ENCODE assay signal across 8 mouse cellular contexts in genomic region chr2:131491707-131492595, GRCm38 (mm10). TPM values are rescaled to one million over a fixed set of nuclear protein-coding genes. Genes with fewer than 3 reads are reported as not detected.
A peak's percentile ranks its signal among the peaks of the same experiment; 100 is the strongest.
DNase-seq lines count a peak whose midpoint lies in the region; ATAC-seq lines count a peak whose summit lies in the region.

No protein-coding gene starts in this region.

- peak overlapping the region; percentile 89 for H3K4me2 ChIP-seq in heart, embryonic 14.5 days (ENCODE audit: low read length)
- H3K4me2 ChIP-seq in neural tube, embryonic 14.5 days (ENCODE audit: low read depth, low read length) = peak overlapping the region; percentile 98

- peaks cover 8% of the 10 kb centered on the region for H3K27me3 ChIP-seq in erythroblast, embryonic 14.5 days (ENCODE audit: control insufficient read depth)
- H3K27me3 ChIP-seq in heart, embryonic 14.5 days (ENCODE audit: control insufficient read depth, insufficient read depth, low read length) = no peaks in the 10 kb centered on the region
- no peaks in the 10 kb centered on the region; the same call in 1 of the 2 replicates for H3K27me3 ChIP-seq in neural tube, embryonic 14.5 days (ENCODE audit: control insufficient read depth, insufficient read depth, low read length)

- ATAC-seq in heart, embryonic 14.5 days (ENCODE audit: insufficient number of reproducible peaks, insufficient read depth, low FRiP score, low read depth) = peak; percentile 95
- ATAC-seq in neural tube, embryonic 14.5 days (ENCODE audit: low read depth) = peak; percentile 96

- peak overlapping the region; percentile 91 for H3K4me3 ChIP-seq in brown adipose tissue, adult 24 weeks (ENCODE audit: insufficient read depth, low read depth, low read length)
- peak overlapping the region; percentile 100 for H3K4me3 ChIP-seq in erythroblast, embryonic 14.5 days (replicated peaks)
- H3K4me3 ChIP-seq in heart, embryonic 14.5 days (ENCODE audit: control insufficient read depth in 1 of 2, insufficient read depth in 1 of 2, low read depth in 1 of 2, low read length in 2 of 2) = peak overlapping the region; percentile 67 to 86
- peak overlapping the region; percentile 95 for H3K4me3 ChIP-seq in neural tube, embryonic 14.5 days (ENCODE audit: low read depth, low read length)

- DNase-seq in CD8-positive naive resting alpha-beta T cell, adult 2 months (ENCODE audit: low read depth in 2 of 2, low spot score in 2 of 2) = peak; percentile 65 to 73
- peak; percentile 89 for DNase-seq in kidney, postnatal 10 days
- DNase-seq in lung, adult 18-20 months = peak; percentile 84 to 88
- peak; percentile 86 for DNase-seq in testis, postnatal 10 days (ENCODE audit: low spot score)

- peak overlapping the region; percentile 56; the same call in 1 of the 2 replicates for H3K27ac ChIP-seq in brown adipose tissue, adult 24 weeks (replicated peaks; ENCODE audit: low read depth, low read length)
- peak overlapping the region; percentile 33 to 41; a peak in 3 of 4 replicates for H3K27ac ChIP-seq in heart, embryonic 14.5 days (replicated peaks in 1 of 2; ENCODE audit: control insufficient read depth in 1 of 2, insufficient read depth in 1 of 2, low read depth in 2 of 2, low read length in 2 of 2)
- peak overlapping the region; percentile 44 for H3K27ac ChIP-seq in neural tube, embryonic 14.5 days (ENCODE audit: low read depth, low read length)

- WGBS in heart, embryonic 14.5 days = under 1% methylated on average over 76 of the region's 102 CpGs
- under 1% methylated on average over 92 of the region's 102 CpGs for WGBS in neural tube, embryonic 14.5 days

- H3K9me3 ChIP-seq in erythroblast, embryonic 14.5 days (ENCODE audit: control insufficient read depth, low read length) = no peaks in the 10 kb centered on the region
- H3K9me3 ChIP-seq in heart, embryonic 14.5 days (ENCODE audit: control insufficient read depth, low read length) = no peaks in the 10 kb centered on the region
- no peaks in the 10 kb centered on the region for H3K9me3 ChIP-seq in neural tube, embryonic 14.5 days (ENCODE audit: control insufficient read depth, low read length)

- peaks cover 46% of the 10 kb centered on the region for H3K36me3 ChIP-seq in erythroblast, embryonic 14.5 days (ENCODE audit: control insufficient read depth)
- no peaks in the 10 kb centered on the region for H3K36me3 ChIP-seq in heart, embryonic 14.5 days (ENCODE audit: control insufficient read depth, insufficient read depth, low read length)
- H3K36me3 ChIP-seq in neural tube, embryonic 14.5 days (ENCODE audit: control insufficient read depth, insufficient read depth, low read length) = no peaks in the 10 kb centered on the region

- peak overlapping the region; percentile 82 for H3K9ac ChIP-seq in heart, embryonic 14.5 days (ENCODE audit: low read length)
- peak overlapping the region; percentile 98 for H3K9ac ChIP-seq in neural tube, embryonic 14.5 days (replicated peaks; ENCODE audit: low read depth, low read length)

- peaks cover 11% of the 10 kb centered on the region for H3K4me1 ChIP-seq in brown adipose tissue, adult 24 weeks (ENCODE audit: control insufficient read depth, insufficient read depth, insufficient read length, low read length)
- H3K4me1 ChIP-seq in erythroblast, embryonic 14.5 days (ENCODE audit: control insufficient read depth) = peaks cover 71% of the 10 kb centered on the region
- peaks cover 6 to 22% of the 10 kb centered on the region in 2 experiments; a peak in 3 of 4 replicates for H3K4me1 ChIP-seq in heart, embryonic 14.5 days (ENCODE audit: control insufficient read depth in 2 of 2, insufficient read depth in 2 of 2, low read length in 2 of 2)
- peaks cover 14% of the 10 kb centered on the region for H3K4me1 ChIP-seq in neural tube, embryonic 14.5 days (ENCODE audit: control insufficient read depth, insufficient read depth, low read length)

RNA-seq across cellular contexts. Expression of gene Smox, which starts 0.7 kb away (rescaled TPM):
- 6.2 and 6.6 TPM in 2 replicates for polyA plus RNA-seq in brown adipose tissue, adult 24 weeks (2012; ENCODE audit: insufficient read depth, insufficient read length, missing spikeins)
- polyA plus RNA-seq in erythroblast, embryonic 14.5 days (2012) = 178 and 191 TPM in 2 replicates
- 17.7 and 19.4 TPM in 2 replicates for polyA plus RNA-seq in heart, embryonic 14.5 days (2014; fragmentation: Nextera tagmentation; extraction: Ambion mirVana)
- polyA plus RNA-seq in neural tube, embryonic 14.5 days (2014; fragmentation: Nextera tagmentation; extraction: Ambion mirVana) = 28.9 and 31.9 TPM in 2 replicates

Comparison
In these comparisons a context has a peak if more than half of its experiments do, and no peak if none do; other contexts are left out.
1. Peak in every context shown above with its lines: DNase-seq, ATAC-seq, H3K4me3 ChIP-seq and H3K27ac ChIP-seq.